Mouse (Mus musculus) forebrain, embryonic 14.5 days (tissue): ENCODE measurements around the gene Lamtor3. TPM values are rescaled to one million over a fixed set of nuclear protein-coding genes. Genes with fewer than 3 reads are reported as not detected.
"Not testable (repeated sequence)": the region's sequence is repeated elsewhere in the genome, so short reads cannot be mapped to it uniquely, and the experiment has no call there.

Experiments
- ATAC-seq: fragments of 200-750 bp; cut with Nextera tagmentation; 2 replicates; pipeline ENCODE4 v1.8.0; 2017; ENCODE audit warnings: mild to moderate bottlenecking, moderate library complexity
- DNase-seq: peaks from one replicate; pipeline ENCODE4 v3.0.0-alpha.2; 2015; ENCODE audit warnings: low spot score
- H3K27ac ChIP-seq: fragments of 300-500 bp; sonication (generic); 2 replicates; pipeline ENCODE4 v1.5.1; 2014; ENCODE audit warnings: low read depth, mild to moderate bottlenecking, control low read depth, low read length, moderate library complexity
- H3K27me3 ChIP-seq: fragments of 300-500 bp; sonication (generic); replicated peaks from 2 replicates; pipeline ENCODE4 v1.6.1; 2014; ENCODE audit warnings: low read length, control low read depth, mixed read lengths; ENCODE audit not compliant: control insufficient read depth, insufficient read depth
- H3K36me3 ChIP-seq: fragments of 300-500 bp; sonication (generic); 2 replicates; pipeline ENCODE4 v1.6.1; 2014; ENCODE audit warnings: low read length, control low read depth; ENCODE audit not compliant: control insufficient read depth, insufficient read depth
- H3K4me1 ChIP-seq: fragments of 300-500 bp; sonication (generic); 2 replicates; pipeline ENCODE4 v1.6.1; 2014; ENCODE audit warnings: antibody characterized with exemption, low read length, control low read depth; ENCODE audit not compliant: control insufficient read depth, insufficient read depth
- H3K4me2 ChIP-seq: fragments of 300-500 bp; sonication (generic); 2 replicates; pipeline ENCODE4 v1.6.1; 2014; ENCODE audit warnings: mild to moderate bottlenecking, control low read depth, low read length
- H3K4me3 ChIP-seq: fragments of 300-500 bp; sonication (generic); 2 replicates; pipeline ENCODE4 v1.5.1; 2014; ENCODE audit warnings: low read depth, low read length, control low read depth
- H3K9ac ChIP-seq: fragments of 300-500 bp; sonication (generic); 2 replicates; pipeline ENCODE4 v1.6.1; 2014; ENCODE audit warnings: mild to moderate bottlenecking, low read length, control low read depth, moderate library complexity
- H3K9me3 ChIP-seq: fragments of 300-500 bp; sonication (generic); replicated peaks from 2 replicates; pipeline ENCODE4 v1.6.1; 2016; ENCODE audit warnings: low read length, control low read depth, mixed read lengths; ENCODE audit not compliant: control insufficient read depth
- WGBS: fragments of 180-500 bp; shearing (Covaris S2); extraction: QIAGEN DNeasy Blood & Tissue Kit; methylation state at CpG from one replicate; pipeline ENCODE4 v1.1.7; 2014; 5-methylcytosine and 5-hydroxymethylcytosine counted together
- polyA plus RNA-seq: library from polyadenylated mRNA; unstranded; fragments of >200 nt; fragmentation: Nextera tagmentation; extraction: Ambion mirVana; gene quantifications from 2 replicates; pipeline ENCODE4 v1.2.1, GENCODE M21; 2014

Gene Lamtor3
- polyA plus RNA-seq, 1 experiment from 2014 or later, result 143 TPM

DNA sequence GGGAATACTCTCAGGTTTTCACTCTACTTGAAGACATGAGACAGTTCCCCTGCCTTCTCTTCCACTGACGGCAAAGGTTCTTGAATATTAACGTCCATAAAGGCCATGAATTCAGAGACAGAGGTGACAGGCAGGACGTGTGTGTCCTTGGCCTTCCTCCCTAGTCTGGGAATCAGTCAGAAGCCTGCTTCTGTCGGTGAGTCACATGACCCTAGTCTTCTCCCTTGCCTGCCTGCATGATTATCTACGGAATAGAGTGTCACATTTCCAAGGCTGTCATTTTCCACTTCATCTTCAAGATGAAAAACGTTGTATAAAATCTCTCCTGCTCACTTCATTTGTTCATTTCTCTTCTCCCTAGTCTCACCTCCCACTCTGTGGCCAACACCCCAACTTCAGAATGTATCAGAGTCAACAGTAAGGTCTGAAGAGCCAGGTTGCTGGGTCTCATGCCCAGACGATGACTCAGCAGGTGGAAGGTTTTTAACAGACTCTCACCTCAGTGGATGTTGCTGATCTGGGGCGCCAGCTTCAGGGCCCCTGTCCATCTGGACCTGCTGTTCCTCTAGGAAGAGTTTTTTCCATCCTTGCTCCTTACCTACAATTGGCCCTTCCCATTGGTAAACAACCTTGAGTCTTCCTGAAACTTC, 43.6 kb downstream of the Lamtor3 start:
- no peaks in the 10 kb centered on the region for H3K9me3 ChIP-seq
- H3K27me3 ChIP-seq, result no peaks in the 10 kb centered on the region
- H3K9ac ChIP-seq, result no peak overlapping the region
- no peak for ATAC-seq
- WGBS, result 74% methylated on average over 8 of the region's 8 CpGs
- no peaks in the 10 kb centered on the region for H3K4me1 ChIP-seq
- no peak overlapping the region for H3K27ac ChIP-seq
- no peak overlapping the region for H3K4me2 ChIP-seq
- DNase-seq, result no peak
- H3K4me3 ChIP-seq, result no peak overlapping the region
- H3K36me3 ChIP-seq, result no peaks in the 10 kb centered on the region

DNA sequence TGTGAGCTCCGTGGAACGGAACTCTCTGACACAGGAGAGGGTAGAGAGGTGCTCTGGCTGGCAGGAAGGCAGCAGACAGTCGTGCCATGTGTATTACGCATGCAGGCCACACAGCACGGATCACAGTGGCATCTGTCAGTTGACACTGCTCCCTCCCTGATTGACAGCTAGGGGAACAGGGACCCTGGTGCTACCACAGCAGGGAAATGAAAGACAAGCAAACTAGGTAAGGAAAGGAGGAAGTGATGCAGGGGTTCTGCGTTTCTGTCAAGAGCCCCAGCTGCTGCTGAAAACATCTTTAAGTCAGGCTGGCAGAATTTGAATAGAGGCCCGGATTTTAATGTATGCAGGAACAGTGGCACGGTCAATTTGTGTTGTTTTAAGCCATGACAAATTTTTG, 45.2 kb downstream of the Lamtor3 start:
- Histone ChIP-seq H3K4me1 (no peaks in the 10 kb centered on the region), H3K27me3 (no peaks in the 10 kb centered on the region), H3K27ac (no peak overlapping the region), H3K36me3 (no peaks in the 10 kb centered on the region), H3K4me2 (no peak overlapping the region), H3K9me3 (no peaks in the 10 kb centered on the region), H3K4me3 (no peak overlapping the region), H3K9ac (no peak overlapping the region)
- DNase-seq (no peak), ATAC-seq (no peak)
- WGBS, result 74% methylated on average over 8 of the region's 8 CpGs

DNA sequence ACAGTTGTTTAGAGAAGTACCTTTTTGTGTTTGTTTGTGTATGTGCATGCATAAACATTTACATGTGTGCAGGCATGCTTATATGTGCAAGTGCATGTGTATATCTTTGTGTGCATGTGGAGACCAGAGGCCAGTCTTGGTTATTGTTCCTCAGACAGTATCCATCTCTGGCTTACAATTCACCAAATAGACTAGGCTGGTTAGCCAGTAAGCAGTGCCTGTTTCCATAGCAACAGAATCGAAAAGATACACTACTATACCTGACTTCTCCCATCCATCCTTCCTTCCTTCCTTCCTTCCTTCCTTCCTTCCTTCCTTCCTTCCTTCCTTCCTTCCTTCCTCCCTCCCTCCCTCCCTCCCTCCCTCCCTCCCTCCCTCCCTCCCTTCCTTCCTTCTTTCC, 45.7 kb downstream of the Lamtor3 start:
- 84% methylated on average over 1 of the region's 1 CpGs for WGBS
- H3K9me3 ChIP-seq, H3K9ac ChIP-seq, H3K4me3 ChIP-seq, H3K4me2 ChIP-seq, H3K4me1 ChIP-seq, H3K27ac ChIP-seq, ATAC-seq, H3K36me3 ChIP-seq, H3K27me3 ChIP-seq: not testable (repeated sequence)
- peak; percentile 32 for DNase-seq

DNA sequence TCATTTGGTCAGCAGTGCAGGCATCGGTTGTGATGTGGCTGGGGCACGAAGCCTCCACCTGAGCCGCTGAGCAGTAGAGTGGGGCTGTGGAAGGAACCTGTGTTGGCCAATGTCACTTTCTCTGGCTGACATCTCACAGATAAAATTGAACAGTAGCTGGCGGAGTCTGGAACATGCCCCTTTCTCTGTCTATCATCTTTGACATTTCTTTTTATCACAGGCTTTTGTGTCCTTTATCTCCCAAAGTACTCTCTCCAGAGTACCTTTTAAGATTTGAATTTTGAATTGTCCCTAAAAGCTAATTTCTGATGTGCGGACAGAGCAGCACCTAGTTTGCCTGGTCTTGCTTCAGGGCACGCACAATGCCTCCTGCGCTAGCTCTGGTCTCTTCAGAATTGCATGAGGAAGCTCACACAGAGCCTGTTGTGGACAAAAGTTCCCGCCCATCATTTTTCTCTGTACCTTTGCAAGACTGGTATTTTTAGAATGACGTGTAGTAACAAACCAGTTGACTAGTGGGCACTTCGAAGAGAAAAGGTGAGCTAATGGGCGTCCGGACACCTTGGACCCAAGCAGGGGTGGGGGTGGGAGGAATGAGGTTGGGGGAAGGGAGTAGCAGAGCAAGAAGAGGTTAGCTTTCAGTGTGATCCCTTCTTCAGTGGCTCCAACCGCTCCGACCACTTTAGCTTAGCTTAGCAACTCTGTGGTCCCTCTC, 50.0 kb downstream of the Lamtor3 start:
- H3K4me3 ChIP-seq, result no peak overlapping the region
- DNase-seq (no peak), ATAC-seq (no peak)
- H3K36me3 ChIP-seq, result no peaks in the 10 kb centered on the region
- H3K4me1 ChIP-seq, result no peaks in the 10 kb centered on the region
- H3K27me3 ChIP-seq, result no peaks in the 10 kb centered on the region
- no peak overlapping the region for H3K4me2 ChIP-seq
- no peak overlapping the region for H3K9ac ChIP-seq
- no peak overlapping the region for H3K27ac ChIP-seq
- WGBS, result 89% methylated on average over 14 of the region's 14 CpGs
- H3K9me3 ChIP-seq, result no peaks in the 10 kb centered on the region

DNA sequence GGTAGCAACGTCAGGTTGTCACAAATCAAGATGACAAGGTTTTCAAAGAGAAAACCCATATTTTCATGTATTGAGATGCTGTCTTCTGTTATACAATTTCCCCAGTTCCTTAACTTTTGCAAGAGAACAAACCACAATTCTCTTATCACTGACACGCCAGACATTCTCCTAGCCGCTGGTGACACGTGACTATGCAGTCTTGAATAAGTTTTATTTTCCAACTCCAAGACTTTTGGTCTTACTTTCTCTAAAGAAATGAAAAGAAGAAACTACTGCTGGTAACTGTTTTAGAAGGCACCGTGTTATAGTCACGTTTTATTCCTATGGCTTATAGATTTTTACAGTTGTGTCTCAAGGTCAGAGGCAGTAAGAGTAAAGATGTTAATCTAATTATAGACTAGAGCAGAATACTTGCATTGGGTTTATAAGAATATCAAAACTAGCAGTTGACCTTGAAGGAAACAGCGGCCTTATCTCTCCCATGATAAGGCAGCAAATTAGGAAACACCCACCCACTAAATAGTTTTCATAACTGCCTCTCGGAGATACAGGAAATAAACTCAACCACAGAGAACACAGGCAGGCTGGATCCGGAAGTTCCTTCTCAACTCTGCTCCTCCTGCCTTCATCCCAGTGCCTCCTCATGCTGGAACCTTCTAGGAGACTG, 50.6 kb downstream of the Lamtor3 start:
- H3K4me1 ChIP-seq, result no peaks in the 10 kb centered on the region
- no peak overlapping the region for H3K9ac ChIP-seq
- no peak overlapping the region for H3K27ac ChIP-seq
- no peak overlapping the region for H3K4me2 ChIP-seq
- 93% methylated on average over 9 of the region's 9 CpGs for WGBS
- H3K27me3 ChIP-seq, result no peaks in the 10 kb centered on the region
- ATAC-seq (no peak), DNase-seq (no peak)
- H3K9me3 ChIP-seq, result no peaks in the 10 kb centered on the region
- no peaks in the 10 kb centered on the region for H3K36me3 ChIP-seq
- H3K4me3 ChIP-seq, result no peak overlapping the region

DNA sequence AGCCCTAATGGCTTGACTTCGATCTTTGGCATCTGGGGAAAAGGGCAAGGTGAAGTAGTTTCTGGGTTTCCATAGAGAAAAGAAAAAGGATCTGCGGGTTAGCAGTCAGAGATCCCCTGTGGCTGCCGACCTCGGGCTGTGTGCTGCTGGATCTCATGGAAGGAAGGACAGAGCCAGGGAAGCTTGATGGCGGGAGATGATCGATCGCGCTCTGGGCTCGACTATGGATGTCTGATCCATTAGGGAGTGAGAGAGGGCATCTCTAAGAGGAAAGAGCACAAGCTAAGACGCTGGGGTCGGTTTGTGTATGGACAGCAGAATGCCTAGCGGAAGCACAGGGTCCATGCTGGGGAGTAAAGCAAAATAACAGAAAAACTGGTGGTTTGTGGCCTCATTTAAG, 51.6 kb downstream of the Lamtor3 start:
- Histone ChIP-seq H3K27me3 (no peaks in the 10 kb centered on the region), H3K9me3 (no peaks in the 10 kb centered on the region), H3K27ac (no peak overlapping the region), H3K36me3 (no peaks in the 10 kb centered on the region), H3K4me1 (no peaks in the 10 kb centered on the region), H3K4me2 (peak overlapping the region; percentile 28), H3K4me3 (no peak overlapping the region; the same call in 1 of the 2 replicates), H3K9ac (peak overlapping the region; percentile 32; the same call in 1 of the 2 replicates)
- ATAC-seq (0 out of 2 replicates have a peak, but pooled peaks have one; percentile 29), DNase-seq (peak; percentile 36)
- 55% methylated on average over 12 of the region's 12 CpGs for WGBS

DNA sequence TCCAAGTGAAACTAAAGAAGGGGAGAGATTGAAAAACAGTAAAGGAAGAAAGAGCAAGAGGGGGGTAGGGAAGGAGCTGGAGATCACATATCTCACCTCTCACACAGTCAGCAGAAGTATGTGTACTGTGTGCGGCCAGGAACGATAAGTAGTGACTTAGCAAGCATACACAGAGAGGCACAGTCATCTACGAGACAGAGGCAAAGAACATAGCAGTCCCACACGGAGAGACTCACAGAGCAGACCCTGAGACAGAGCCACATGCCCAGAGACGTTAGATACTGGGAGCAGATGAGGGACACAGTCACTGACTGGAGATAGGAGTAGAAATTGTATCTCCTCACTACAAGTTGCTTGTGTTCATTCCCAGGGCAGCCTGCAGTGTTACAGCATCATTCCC, 53.9 kb downstream of the Lamtor3 start:
- H3K4me3 ChIP-seq, result no peak overlapping the region
- no peak overlapping the region for H3K4me2 ChIP-seq
- ATAC-seq (no peak), DNase-seq (no peak)
- no peak overlapping the region for H3K9ac ChIP-seq
- H3K4me1 ChIP-seq, result peaks cover 3% of the 10 kb centered on the region; the same call in 1 of the 2 replicates
- no peaks in the 10 kb centered on the region for H3K9me3 ChIP-seq
- H3K27ac ChIP-seq, result no peak overlapping the region
- 87% methylated on average over 5 of the region's 5 CpGs for WGBS
- H3K27me3 ChIP-seq, result no peaks in the 10 kb centered on the region
- H3K36me3 ChIP-seq, result no peaks in the 10 kb centered on the region

DNA sequence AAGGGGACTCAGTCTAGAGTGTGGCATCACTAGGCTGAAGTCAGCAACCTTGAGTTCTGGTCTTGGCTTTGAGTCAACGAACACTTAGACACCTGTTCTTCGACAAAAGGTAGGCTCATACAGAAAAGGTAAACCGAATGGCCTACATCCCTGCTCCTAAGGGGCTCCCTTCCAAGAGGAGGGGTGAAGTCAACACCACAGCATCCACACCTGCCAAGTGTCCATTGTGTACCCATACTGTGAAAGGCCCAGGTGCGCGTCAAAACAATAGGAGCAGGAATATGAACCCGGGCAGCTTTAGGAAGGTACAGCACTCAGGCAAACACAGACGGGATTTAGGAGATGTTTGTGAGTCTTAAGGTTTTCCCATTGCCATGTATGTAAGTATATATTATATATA, 54.7 kb downstream of the Lamtor3 start:
- H3K27ac ChIP-seq, result no peak overlapping the region
- no peaks in the 10 kb centered on the region for H3K9me3 ChIP-seq
- H3K4me3 ChIP-seq, result no peak overlapping the region
- H3K4me2 ChIP-seq, result no peak overlapping the region
- H3K27me3 ChIP-seq, result no peaks in the 10 kb centered on the region
- no peaks in the 10 kb centered on the region for H3K36me3 ChIP-seq
- peaks cover 7% of the 10 kb centered on the region; the same call in 1 of the 2 replicates for H3K4me1 ChIP-seq
- DNase-seq, result no peak
- no peak overlapping the region for H3K9ac ChIP-seq
- ATAC-seq, result no peak
- 93% methylated on average over 7 of the region's 7 CpGs for WGBS

DNA sequence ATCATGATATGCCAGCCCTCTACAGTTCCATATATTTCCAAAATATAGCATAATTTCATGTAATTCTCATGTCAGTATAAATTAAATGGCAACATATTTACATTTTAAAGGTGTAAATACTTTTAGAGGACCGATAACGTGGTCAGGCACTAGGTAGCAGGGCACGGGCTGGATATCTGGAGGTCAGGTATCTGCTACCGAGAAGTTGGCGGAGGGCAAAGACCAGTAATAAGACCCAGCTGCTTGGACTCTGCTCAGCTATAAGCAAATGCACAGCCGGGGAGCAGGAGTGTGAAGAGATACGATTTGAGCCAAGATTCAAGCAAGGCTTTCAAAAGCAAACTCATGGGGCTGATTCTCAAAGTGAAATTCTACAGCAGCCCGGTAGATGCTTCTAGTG, 56.0 kb downstream of the Lamtor3 start:
- 86% methylated on average over 8 of the region's 8 CpGs for WGBS
- H3K4me2 ChIP-seq, result no peak overlapping the region
- H3K27ac ChIP-seq, result no peak overlapping the region
- H3K9me3 ChIP-seq, result no peaks in the 10 kb centered on the region
- no peak overlapping the region for H3K4me3 ChIP-seq
- no peak for ATAC-seq
- H3K27me3 ChIP-seq, result no peaks in the 10 kb centered on the region
- H3K4me1 ChIP-seq, result peaks cover 7% of the 10 kb centered on the region; the same call in 1 of the 2 replicates
- H3K9ac ChIP-seq, result no peak overlapping the region
- no peak for DNase-seq
- no peaks in the 10 kb centered on the region for H3K36me3 ChIP-seq
